Comparison of ENCODE assay signal across 16 mouse cellular contexts in genomic region chr13:57702966-57703365, GRCm38 (mm10).
"Had no signal": no experiment of that assay in that cellular context is flagged by ENCODE, and none has a peak within 500 bp of the region (broad histone marks: within the 10 kb centered on the region; RNA-seq: fewer than 3 reads in every experiment).

No protein-coding gene starts in this region.

- H3K27me3 ChIP-seq: neural tube, embryonic 13.5 days; neural tube, embryonic 15.5 days; stomach, embryonic 15.5 days had no signal

- DNase-seq: retina, postnatal 1 day; right cerebral cortex, adult 18-20 months; right cerebral cortex, postnatal 14 days; right cerebral cortex, postnatal 25 days; right cerebral cortex, postnatal 4 days; spleen, adult 18-20 months; thymus, adult 18-20 months; thymus, adult 2 months; thymus, postnatal 14 days; thymus, postnatal 25 days; thymus, postnatal 36 days; thymus, postnatal 4 days had no signal

- H3K4me3 ChIP-seq: neural tube, embryonic 13.5 days; neural tube, embryonic 15.5 days; stomach, embryonic 15.5 days had no signal

- H3K27ac ChIP-seq: neural tube, embryonic 13.5 days; neural tube, embryonic 15.5 days; stomach, embryonic 15.5 days; stomach, postnatal 0 days had no signal

- H3K4me1 ChIP-seq: neural tube, embryonic 15.5 days; stomach, embryonic 15.5 days had no signal
